In genomic region chr12:73183896-73184295, GRCm38 (mm10) we compare ENCODE assay signal across 28 mouse cellular contexts.
DNase-seq lines count a peak whose midpoint lies in the region; ATAC-seq and TF ChIP-seq lines count a peak whose summit lies in the region.
"Had no signal": no experiment of that assay in that cellular context is flagged by ENCODE, and none has a peak within 500 bp of the region (broad histone marks: within the 10 kb centered on the region; RNA-seq: fewer than 3 reads in every experiment).

No protein-coding gene starts in this region.

- no peak overlapping the region for H3K4me2 ChIP-seq in embryonic facial prominence, embryonic 14.5 days (ENCODE audit: low read depth, low read length)
- H3K4me2 ChIP-seq in neural tube, embryonic 15.5 days = no peak overlapping the region
- H3K4me2 ChIP-seq: embryonic facial prominence, embryonic 15.5 days; heart, embryonic 13.5 days; hindbrain, embryonic 14.5 days had no signal

- peaks cover 26% of the 10 kb centered on the region for H3K36me3 ChIP-seq in embryonic facial prominence, embryonic 14.5 days (ENCODE audit: control insufficient read depth, insufficient read depth, low read length)
- H3K36me3 ChIP-seq in embryonic facial prominence, embryonic 10.5 days (replicated peaks) = peaks cover 29% of the 10 kb centered on the region
- H3K36me3 ChIP-seq in G1E (replicated peaks) = peaks cover 50% of the 10 kb centered on the region
- no peaks in the 10 kb centered on the region for H3K36me3 ChIP-seq in splenic B cell, adult 2 months (ENCODE audit: control insufficient read depth, insufficient read depth, low read length, poor library complexity, severe bottlenecking)
- 0 out of 2 replicates have a peak, but pooled peaks cover 4% of the 10 kb centered on the region for H3K36me3 ChIP-seq in neural tube, embryonic 15.5 days

- 39% methylated on average over 8 of the region's 8 CpGs for WGBS in embryonic facial prominence, embryonic 14.5 days
- WGBS in embryonic facial prominence, embryonic 10.5 days = 47% methylated on average over 8 of the region's 8 CpGs
- WGBS in neural tube, embryonic 15.5 days = 82% methylated on average over 8 of the region's 8 CpGs

- no peak for ATAC-seq in embryonic facial prominence, embryonic 14.5 days (ENCODE audit: low read depth)
- ATAC-seq in G1E (ENCODE audit: extremely low read depth, insufficient number of reproducible peaks, low FRiP score, poor library complexity, severe bottlenecking) = peak; percentile 60
- no peak for ATAC-seq in neural tube, embryonic 15.5 days (ENCODE audit: low FRiP score)
- ATAC-seq: forebrain, embryonic 14.5 days; forebrain, postnatal 0 days; hindbrain, postnatal 0 days; inflammation-experienced regulatory T-cells, adult 6 months; intestine, embryonic 16.5 days; Patski had no signal

- no peaks in the 10 kb centered on the region for H3K9me3 ChIP-seq in embryonic facial prominence, embryonic 14.5 days (ENCODE audit: control insufficient read depth, low read length)
- no peaks in the 10 kb centered on the region for H3K9me3 ChIP-seq in embryonic facial prominence, embryonic 10.5 days
- H3K9me3 ChIP-seq in G1E (replicated peaks) = no peaks in the 10 kb centered on the region
- no peaks in the 10 kb centered on the region for H3K9me3 ChIP-seq in neural tube, embryonic 15.5 days (replicated peaks)
- H3K9me3 ChIP-seq: embryonic facial prominence, embryonic 15.5 days; heart, embryonic 10.5 days; heart, embryonic 13.5 days had no signal

- no peak for DNase-seq in embryonic facial prominence, embryonic 14.5 days (ENCODE audit: low spot score)
- no peak for DNase-seq in embryonic facial prominence, embryonic 10.5 days (ENCODE audit: low spot score)
- DNase-seq in B cell, adult 2 months = peak; percentile 19 to 21
- no peak for DNase-seq in G1E (ENCODE audit: low spot score)
- peak; percentile 31 for DNase-seq in splenic B cell, adult 2 months (ENCODE audit: low read depth, low spot score)
- DNase-seq in kidney, postnatal 10 days = no peak
- DNase-seq: adrenal gland, postnatal 10 days; adrenal gland, postnatal 36 days; cerebellum, adult 11-12 months; cerebellum, adult 8-10 months; cerebellum, postnatal 14 days; forebrain, postnatal 0 days; gastrocnemius, postnatal 10 days; gastrocnemius, postnatal 36 days; heart, adult 2 months; heart, postnatal 14 days; heart, postnatal 4 days; kidney, adult 18-20 months had no signal

- H3K4me3 ChIP-seq in embryonic facial prominence, embryonic 14.5 days (ENCODE audit: low read depth, low read length) = no peak overlapping the region
- H3K4me3 ChIP-seq in embryonic facial prominence, embryonic 10.5 days = no peak overlapping the region
- H3K4me3 ChIP-seq in G1E (ENCODE audit: low read depth, low read length) = no peak overlapping the region
- no peak overlapping the region for H3K4me3 ChIP-seq in neural tube, embryonic 15.5 days (replicated peaks)
- H3K4me3 ChIP-seq: embryonic facial prominence, embryonic 15.5 days; heart, adult 2 months; heart, embryonic 10.5 days; heart, embryonic 13.5 days had no signal

- TF ChIP-seq CTCF in G1E (IDR thresholded peaks at IDR 0.05; ENCODE audit: low read depth, low read length) = no peak

- no peak overlapping the region for H3K27ac ChIP-seq in embryonic facial prominence, embryonic 14.5 days (replicated peaks; ENCODE audit: low read depth, low read length)
- no peak overlapping the region for H3K27ac ChIP-seq in embryonic facial prominence, embryonic 10.5 days (replicated peaks)
- H3K27ac ChIP-seq in neural tube, embryonic 15.5 days (replicated peaks) = no peak overlapping the region
- H3K27ac ChIP-seq: embryonic facial prominence, embryonic 15.5 days; heart, adult 2 months; heart, embryonic 10.5 days; heart, embryonic 13.5 days; hindbrain, embryonic 14.5 days; hindbrain, postnatal 0 days had no signal

- no peaks in the 10 kb centered on the region for H3K4me1 ChIP-seq in embryonic facial prominence, embryonic 14.5 days (ENCODE audit: control insufficient read depth, insufficient read depth, low read length)
- H3K4me1 ChIP-seq in embryonic facial prominence, embryonic 10.5 days = peaks cover 5% of the 10 kb centered on the region
- H3K4me1 ChIP-seq in G1E (ENCODE audit: insufficient read depth, low read depth, low read length) = peaks cover 5% of the 10 kb centered on the region
- no peaks in the 10 kb centered on the region for H3K4me1 ChIP-seq in neural tube, embryonic 15.5 days
- H3K4me1 ChIP-seq: embryonic facial prominence, embryonic 15.5 days; heart, embryonic 10.5 days; heart, embryonic 13.5 days had no signal

- H3K27me3 ChIP-seq in embryonic facial prominence, embryonic 14.5 days (replicated peaks; ENCODE audit: control insufficient read depth, insufficient read depth, low read length) = no peaks in the 10 kb centered on the region
- no peaks in the 10 kb centered on the region for H3K27me3 ChIP-seq in embryonic facial prominence, embryonic 10.5 days (replicated peaks; ENCODE audit: low read depth, poor library complexity, severe bottlenecking)
- no peaks in the 10 kb centered on the region for H3K27me3 ChIP-seq in G1E (ENCODE audit: insufficient read depth, low read length)
- H3K27me3 ChIP-seq in splenic B cell, adult 2 months (ENCODE audit: control insufficient read depth, insufficient read depth, low read length, poor library complexity, severe bottlenecking) = no peaks in the 10 kb centered on the region
- H3K27me3 ChIP-seq in neural tube, embryonic 15.5 days (replicated peaks) = no peaks in the 10 kb centered on the region
- H3K27me3 ChIP-seq: embryonic facial prominence, embryonic 15.5 days; heart, embryonic 13.5 days; Patski had no signal

- peak overlapping the region; percentile 23; the same call in 1 of the 2 replicates for H3K9ac ChIP-seq in embryonic facial prominence, embryonic 14.5 days (ENCODE audit: low read depth, low read length)
- H3K9ac ChIP-seq in neural tube, embryonic 15.5 days (replicated peaks) = no peak overlapping the region
- H3K9ac ChIP-seq: embryonic facial prominence, embryonic 15.5 days; forebrain, postnatal 0 days; heart, embryonic 13.5 days; hindbrain, embryonic 14.5 days had no signal

Comparison
In these comparisons a context has a peak if more than half of its experiments do, and no peak if none do; other contexts are left out.
1. DNase-seq: peak in B cell, adult 2 months (2 of 2) and splenic B cell, adult 2 months (single experiment); none in embryonic facial prominence, embryonic 14.5 days (single experiment), embryonic facial prominence, embryonic 10.5 days (single experiment), G1E (single experiment) and kidney, postnatal 10 days (single experiment).